Mouse (Mus musculus) cerebellum, postnatal 10 days (tissue): ENCODE results near the gene Cfap97d1.

Experiments
- DNase-seq, 2 experiments: peaks; one replicate each; pipeline ENCODE4 v3.0.0; 2021; ENCODE audit warnings: mixed read lengths in 2 of 2

Cfap97d1 gene

DNA sequence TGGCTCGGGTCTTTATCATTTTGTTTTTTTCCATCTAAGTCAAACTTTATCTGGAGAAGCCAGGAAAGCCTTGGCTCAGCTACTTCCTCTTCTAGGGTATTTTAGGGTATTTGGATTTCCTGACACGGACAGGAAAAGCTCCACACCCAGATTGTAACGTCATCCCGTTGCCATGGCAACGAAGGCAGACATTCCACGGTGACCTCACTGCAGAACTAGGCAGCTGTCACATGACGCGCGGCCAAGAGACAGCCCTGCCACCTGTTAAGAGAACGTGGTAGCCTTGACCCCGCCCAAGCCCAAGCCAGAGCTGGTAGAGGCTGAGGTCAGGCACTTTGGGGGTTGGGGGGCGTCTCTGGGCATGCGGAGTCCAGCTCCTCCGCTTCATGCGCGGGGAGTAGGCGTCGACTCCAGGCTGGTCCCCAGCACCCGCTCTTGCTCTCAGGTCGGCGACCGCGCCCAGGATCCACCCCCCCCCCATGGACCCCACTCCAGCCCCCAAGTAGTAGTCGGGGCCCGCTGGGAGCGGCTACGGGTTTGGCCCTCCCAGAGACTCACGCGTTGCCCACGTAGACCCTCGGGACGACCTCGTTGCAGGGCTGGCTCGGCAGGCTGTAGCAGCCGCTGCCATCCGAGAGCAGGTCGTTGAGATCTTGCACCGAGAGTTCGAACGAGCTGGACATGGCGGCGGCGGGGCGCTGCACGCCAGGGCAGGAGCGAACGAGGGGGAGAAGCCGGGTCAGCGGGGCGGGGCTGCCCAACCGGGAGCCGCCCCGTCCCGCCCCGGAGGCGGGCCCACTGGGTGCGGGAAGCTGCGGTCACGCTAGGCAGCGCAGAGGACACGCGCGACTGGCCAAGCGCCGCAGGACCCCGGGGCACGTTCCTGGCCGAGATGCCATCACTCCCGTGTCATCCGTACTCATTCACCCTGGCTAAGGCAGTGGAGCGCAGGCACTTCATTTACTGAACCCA lies at the start of gene Cfap97d1:
TSS of gene Cfap97d1 (plus strand) at position 226 of the 972 bp plus-strand sequence.
- peak; percentile 97 for DNase-seq

DNA sequence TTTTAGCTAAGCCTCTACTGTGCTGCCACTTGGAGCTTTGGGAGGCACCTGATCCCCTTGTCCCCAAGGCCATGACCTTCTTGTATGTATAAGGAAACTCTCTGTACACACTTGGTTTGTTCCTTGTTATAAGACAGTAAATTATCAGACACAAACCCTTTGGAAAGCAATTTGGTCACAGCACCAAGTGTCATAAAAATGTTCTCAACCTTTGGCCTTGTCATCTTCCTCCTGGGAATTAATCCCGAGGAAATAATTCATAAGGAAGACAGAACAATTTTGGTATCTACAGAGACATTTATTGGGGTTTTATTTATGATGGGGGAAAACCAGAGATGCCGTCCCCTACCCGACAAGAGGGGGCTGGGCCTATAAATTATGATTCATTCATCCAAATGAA lies 48.3 kb upstream of the Cfap97d1 start:
- DNase-seq, result no peak

DNA sequence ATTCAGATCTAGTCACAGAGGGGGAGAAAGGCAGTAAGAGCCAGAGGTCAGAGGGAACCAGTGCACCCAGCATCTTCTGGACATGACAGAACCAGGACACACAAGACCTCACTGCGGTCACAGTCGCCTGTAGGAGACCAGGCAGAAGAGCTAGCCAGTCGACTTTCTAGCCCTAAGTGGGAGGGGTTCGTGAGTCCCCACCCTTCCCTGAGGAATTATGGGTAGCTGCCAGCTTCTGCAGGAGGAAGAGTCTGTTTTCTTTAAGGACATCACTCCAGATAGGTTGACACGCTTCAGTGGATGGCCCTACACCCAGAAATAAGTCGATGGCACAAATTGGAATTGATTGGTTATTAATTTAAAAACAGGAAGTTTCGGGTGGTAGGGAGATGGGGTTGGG lies 47.7 kb upstream of the Cfap97d1 start:
- no peak for DNase-seq

DNA sequence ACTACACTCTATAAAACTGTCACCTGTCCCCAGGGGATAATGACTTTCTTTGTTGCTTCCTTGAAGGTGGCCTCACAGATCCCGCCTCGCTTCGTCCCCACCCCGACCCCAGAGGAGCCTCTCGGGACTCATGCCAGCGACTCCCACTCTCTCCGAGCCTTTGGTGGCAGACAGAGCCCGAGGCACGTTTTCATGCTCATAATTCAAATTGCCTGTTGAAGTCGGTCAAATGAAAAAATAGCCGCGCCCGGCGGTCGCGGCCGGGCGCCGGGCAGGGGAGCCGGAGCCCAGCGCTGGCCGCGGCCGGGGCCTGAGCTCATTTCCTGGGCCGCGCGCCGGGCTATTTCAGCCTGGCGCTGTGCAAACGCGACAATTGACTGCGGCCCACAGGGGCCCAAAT lies 47.0 kb upstream of the Cfap97d1 start:
- peak; percentile 68 for DNase-seq

DNA sequence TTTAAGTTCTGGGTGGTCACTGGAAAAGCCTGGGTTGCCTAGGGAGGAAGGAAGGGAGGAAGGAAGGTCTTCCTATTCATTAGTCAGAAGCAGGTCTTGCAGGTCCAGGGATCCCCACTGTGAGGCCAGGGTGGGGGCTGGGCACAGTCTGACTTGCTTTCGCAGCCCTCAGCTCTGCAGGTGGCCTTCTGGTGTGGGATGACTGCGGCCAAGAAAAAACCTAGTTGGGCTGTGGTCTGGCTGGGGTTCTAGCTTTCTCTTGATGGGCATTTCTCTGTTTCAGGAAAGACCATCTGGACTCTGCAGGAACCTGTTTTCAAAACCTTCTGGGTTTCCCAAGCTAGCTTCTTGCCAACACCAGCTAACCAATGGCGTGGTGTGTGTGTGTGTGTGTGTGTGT lies 41.0 kb upstream of the Cfap97d1 start:
- DNase-seq, result peak; percentile 97 to 98

DNA sequence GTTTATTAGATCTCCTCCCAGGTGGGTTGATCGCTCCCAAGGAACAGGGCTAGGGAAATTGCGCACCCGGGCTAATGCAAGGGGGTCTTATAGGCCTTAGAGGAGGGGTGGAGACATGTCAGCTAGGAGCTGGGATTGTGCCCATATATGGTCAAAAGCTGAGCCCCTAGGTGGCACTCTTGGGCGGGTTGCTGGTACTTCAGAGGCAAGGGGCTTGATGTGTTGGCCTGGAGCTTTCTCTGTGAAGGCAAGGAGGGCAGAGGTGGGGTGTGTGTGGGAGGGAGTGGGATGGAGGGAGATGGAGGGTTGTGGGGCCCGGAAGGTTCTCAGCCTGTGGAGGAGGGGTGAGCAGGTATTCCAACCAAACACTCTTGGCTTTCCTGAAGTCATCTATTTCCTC lies 37.6 kb upstream of the Cfap97d1 start:
- DNase-seq, result peak in 1 of 2 experiments; percentile 42

DNA sequence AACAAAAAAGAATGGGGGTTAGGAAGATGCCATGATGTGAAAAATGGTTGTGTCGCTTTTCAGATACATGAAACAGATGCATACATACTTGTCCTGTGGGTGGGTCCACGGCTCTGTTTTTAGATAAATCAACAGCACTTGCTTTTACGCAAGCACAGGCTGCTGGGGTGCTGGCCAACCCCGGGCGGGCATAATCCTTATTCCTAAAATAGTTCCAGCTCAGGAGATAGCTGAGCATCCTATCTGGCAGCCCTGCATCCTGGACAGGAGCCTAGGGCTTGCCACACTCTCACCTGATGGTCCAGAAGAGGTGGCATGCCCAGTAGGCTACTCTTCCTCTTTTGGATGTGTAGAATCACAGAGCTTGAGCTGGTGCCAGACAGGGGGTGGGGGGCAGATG lies 34.1 kb upstream of the Cfap97d1 start:
- DNase-seq, result peak in 1 of 2 experiments; percentile 36

DNA sequence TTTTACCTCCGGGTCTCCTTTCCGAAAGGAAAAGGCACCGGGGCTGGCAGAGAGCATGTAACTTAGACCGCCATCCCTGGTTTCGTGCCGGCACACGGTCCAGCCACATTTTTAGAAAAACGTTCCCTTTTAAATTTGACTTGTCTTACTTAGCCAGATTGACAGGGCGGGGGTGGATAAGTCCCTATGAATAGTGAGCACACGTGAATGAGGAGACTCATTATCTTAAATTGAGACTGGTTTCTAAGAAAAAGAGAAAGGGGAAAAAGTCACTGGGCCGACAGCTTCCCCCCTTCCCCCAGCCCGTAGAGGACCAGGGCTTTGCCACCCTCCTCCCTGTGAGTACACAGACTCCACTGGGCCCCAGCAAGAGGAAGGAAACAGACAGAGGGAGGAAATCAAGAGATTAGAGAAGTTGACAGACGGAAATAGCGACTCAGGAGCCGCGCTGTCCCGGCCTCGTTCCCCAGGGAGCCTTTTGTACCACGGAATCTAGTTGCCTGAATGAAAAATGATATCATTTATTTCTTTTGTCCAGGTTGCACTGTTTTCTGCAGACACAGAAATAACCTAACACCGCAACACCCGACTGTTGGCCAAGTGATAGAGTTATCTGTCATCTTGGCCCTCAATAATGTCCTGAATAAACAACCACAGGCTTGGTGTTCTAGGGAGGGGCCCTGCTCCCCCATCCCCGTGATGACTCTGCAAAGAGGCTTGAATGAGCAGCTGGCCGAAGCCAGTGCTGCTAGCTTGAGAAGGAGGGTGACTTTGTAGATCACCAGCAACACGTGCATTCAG lies 31.3 kb upstream of the Cfap97d1 start:
- DNase-seq, result no peak

DNA sequence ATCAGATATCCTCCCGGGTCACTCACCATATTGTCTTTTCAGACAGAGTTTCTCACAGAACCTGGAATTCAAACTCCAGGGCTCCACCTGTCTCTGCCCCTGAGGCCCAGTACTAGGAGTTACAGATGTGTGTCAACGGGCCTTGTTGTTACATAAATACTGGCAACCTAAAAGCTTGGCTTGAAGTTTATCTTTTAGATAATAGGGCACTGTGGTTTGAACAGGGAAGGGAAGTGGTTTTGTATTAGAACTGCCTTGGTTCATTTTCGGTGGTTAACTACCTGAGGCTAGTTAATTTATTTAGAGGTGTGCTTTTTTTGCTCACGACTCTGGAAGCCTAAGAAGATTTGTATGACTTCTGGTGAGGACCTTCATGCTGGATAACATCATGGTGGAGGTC lies 30.6 kb upstream of the Cfap97d1 start:
- no peak for DNase-seq

DNA sequence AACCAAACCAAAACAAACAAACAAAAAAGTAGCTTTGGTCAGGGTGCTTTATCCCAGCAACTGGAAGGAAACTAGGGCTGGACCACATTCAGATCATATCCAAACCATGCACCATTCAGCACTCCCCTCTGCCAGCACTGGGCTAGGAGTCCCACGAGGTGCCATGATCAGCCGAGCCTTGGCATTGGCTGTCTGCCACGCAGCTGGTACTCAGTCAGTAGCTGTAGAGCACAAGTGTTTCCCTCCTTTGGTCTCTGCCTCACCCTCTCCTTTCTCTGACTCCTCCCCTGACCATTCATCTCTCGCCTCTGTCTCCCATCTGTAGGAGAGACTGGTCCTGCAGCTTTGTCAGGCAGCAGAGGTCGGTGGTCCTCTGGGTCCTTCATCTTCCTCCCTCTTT lies 26.6 kb upstream of the Cfap97d1 start:
- DNase-seq, result peak in 1 of 2 experiments; percentile 64

DNA sequence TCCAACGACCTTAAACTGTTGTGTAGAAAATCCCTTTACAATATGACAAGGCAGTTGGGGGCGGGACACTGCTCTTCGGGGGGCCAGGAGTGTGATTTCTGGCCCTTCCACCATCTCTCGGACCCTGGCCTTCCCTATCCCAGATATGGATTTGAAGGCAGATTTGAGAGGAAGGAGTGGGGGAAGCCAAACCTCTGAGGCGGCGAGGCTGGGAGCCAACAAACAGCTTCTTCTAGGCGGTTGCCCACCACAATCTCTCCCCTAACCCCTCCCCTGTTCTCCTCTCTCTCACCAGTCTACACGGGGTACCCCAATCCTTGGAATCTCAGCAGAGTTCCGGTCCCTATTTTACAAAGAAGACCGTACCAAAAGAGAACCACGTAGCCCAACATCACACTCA lies 21.0 kb upstream of the Cfap97d1 start:
- peak; percentile 55 to 56 for DNase-seq

DNA sequence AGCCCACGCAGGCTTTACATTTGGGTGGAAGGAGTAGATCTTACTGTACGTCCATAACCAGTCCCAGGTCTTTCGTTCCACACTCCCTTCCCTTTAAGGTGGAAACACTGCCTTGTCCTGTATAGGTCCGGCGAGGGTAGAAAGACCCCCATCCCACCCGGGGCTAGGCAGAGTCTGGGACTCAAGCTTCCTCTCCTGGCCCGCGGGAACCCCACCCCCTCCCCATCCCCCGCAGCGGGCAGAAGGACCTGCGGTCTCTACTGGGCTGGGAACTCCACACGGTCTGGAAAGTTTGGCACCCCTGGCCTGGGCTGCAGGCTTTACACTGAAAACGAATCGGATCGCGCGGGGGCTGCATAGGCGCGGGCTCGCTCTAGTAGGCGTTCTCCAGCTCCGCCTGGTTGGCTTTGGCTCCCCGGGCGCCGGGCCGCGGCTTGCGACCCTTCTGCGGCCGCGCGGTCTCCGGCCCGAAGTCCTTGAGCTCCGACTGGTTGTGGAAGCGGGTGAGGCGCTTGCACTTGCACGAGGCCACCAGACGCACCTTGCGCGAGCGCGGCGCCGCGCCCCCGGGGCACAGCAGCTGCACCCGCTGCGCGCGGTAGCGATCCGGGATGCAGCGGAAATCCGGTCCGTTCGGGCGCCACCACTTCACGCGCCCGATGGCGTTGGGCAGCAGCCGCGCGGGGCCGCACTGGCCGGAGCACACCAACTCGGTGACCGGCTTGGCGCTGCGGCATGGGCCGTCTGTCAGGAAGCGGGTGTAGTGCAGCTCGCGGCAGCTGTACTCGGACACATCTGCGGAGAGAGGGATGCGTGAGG lies 20.4 kb upstream of the Cfap97d1 start:
- peak; percentile 65 to 72 for DNase-seq

DNA sequence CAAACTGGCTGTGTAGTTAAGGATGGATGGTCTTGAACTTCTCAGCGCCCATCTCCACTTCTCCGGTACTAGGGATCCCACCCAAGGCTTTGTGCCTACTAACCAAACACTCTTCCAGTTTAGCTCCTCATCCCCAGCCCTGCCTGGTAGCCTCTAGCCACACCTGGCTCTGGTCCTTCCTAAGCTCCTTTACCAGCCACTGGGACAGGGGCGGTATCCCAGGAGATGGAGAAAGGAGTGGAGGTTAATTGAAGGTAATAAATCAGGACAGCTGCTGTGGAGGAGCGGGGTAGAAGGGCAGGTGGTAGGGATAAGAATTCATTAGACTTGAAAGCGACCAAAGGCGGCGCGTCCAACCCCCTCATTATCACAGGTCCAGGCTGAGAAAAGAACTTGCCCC lies 19.4 kb upstream of the Cfap97d1 start:
- no peak for DNase-seq

DNA sequence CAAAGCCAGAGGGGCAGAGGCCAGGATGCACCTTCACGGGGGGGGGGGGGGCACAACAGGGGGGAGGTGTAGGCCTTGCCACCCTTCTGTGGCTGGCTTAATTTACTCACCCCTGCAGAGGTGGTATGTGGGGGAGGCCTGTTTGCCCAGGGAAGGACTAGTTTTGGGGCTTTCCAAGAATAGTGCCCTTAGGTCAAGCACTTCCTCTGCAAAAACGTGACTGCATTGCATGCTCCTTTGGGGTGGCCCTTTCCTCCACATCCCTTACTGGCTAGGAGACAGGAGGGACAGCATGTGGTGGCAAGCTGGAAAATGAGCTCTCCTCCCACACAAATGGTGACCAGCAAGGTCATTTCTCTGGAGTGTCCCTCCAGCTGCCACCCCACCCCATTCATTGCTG lies 18.5 kb upstream of the Cfap97d1 start:
- no peak for DNase-seq

DNA sequence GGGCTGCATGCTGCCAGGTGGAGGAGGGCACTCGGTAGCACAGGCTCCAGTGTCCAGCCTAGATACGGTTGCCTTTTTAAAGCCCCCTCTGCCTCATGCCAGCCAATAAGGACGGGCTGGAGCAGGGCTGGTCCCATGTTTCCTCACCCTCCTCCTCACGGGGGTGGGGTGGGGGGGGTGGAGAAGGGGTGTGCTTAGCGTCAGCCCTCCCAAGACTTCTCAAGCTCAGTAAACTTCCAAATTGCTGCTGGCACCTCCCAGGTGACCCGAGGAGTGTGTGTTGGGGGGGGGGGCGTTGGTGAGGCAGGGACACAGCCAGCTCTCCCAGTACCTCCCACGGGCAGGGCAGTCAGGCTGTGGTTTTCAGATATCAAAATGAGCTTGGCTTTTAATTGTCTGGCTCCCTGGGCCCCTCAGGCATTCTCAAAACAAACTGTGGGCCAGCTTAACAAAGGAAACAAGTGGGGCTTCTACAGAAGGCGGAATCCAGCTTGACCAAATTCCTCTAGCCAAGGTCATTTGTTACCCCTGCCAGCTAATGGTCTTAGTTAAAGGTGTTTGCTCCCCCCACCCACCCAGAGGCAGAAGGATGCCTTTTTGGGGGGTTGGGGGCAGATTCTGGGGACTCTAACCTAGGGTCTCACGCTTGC lies 17.0 kb upstream of the Cfap97d1 start, which contains the start of gene Sost:
TSS of gene Sost (minus strand) at position 51 of the 650 bp plus-strand sequence.
- no peak for DNase-seq

DNA sequence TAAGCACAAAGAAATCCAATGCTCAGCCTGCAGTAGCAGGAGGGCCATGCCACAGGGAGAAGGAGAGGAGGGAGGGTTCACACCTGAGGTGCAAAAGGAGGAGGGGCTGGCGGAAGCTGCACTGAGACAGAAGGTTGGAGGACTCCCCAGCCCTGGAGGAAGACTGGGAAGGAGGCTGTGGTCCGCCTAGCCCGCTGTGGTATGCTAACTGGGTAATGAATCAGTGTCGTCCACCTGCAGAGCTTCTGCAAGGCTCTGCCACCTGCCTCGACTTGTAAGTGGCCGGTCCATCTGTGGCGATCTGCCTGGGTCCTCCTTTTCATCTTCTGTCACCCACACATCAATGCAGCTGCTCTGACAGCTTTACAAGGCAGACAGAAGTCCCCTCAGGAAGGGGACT lies 15.8 kb upstream of the Cfap97d1 start:
- peak in 1 of 2 experiments; percentile 42 for DNase-seq

DNA sequence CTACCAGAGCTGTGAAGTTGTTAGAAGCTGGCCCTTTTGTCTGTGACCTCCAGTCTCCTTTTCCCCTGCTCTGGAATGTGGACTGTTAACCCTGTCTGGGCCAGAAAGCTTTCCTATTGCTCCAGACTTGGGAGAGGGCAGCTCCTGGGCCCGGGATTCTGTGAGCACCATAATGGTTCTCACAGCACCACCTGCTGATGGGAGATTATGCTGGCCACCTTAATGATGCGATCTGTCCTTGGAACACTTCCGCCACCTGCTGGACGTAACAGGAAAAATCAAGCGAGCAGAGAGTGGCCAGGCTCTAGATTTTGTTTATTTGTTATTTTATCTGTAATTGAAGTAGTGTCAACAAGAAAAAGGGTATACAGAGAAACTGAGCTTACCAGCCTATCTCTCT lies 15.3 kb upstream of the Cfap97d1 start:
- DNase-seq, result peak; percentile 93 to 95

DNA sequence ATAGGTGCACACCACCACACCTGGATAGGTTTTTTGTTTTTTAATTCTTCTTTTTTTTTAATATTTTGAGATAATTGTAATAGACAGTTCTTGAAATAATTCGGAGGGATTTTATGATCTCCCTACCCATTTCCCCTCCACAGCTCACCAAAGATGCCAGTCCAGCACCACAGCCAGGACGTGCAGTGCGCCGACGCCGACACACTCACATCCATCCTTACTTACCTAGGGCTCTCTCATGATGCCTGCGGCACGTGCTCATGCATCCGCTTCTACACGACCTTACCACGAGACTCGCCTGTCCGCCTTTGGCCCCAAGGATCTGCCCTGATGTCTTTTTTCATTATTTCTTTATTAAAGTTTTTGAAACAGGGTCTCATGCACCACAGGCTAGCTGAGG lies 14.2 kb upstream of the Cfap97d1 start:
- no peak for DNase-seq

DNA sequence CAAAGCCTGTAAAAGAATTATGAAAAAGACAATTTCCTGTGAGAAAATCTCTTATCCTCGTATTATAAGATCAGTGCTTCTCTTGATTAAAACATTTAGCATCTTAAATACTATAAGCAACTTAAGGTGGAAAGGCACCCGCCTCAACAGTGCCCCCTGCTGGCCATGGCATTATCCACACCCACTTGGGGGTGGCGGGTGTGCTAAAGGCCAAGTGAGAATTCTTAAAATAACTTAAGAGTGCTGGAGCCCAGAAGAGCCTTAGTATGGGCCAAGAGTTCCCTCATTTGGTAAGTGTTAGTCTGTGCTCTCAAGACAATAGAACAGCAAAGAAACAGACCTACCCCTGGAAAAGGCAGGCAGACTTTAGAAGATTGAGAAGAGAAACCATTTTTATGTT lies 12.7 kb upstream of the Cfap97d1 start:
- no peak for DNase-seq

DNA sequence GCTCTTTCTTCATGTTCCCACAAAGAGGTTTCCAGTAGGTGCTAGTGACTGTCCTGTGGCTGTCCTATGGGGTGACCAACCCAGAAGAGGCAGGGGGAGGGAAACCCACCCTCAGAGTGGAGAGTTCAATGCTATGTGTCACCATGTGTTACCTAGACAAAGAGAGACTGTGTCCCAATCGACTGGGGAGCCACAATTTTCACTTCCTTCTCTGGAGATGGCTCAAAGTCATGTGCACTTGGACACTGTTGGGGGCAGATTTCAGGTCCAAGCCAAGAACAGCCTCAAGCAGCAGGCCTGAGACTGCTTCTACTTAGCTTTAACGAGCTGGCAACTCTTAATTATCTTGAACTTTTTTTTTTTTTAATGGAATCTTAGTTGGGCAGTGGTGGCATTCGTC lies 12.0 kb upstream of the Cfap97d1 start:
- DNase-seq, result no peak

DNA sequence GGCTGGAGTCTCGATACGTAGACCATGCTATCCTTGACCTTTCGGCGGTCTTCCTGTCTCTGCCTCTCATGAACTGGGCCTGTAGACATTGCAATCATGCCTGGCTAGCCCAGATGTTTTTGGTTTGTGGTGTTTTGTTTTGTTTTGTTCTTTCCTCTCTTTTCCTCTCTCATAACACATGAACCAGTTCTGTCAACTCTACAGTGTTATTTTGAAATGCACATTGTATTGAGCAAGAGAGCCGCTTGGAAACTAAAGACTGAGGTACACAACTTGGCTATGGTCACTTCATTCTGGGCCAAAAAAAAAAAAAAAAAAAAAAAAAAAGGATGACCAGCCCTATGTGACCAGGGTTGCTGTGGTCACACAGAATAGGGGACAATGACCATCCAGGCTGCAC lies 11.4 kb upstream of the Cfap97d1 start:
- no peak for DNase-seq

DNA sequence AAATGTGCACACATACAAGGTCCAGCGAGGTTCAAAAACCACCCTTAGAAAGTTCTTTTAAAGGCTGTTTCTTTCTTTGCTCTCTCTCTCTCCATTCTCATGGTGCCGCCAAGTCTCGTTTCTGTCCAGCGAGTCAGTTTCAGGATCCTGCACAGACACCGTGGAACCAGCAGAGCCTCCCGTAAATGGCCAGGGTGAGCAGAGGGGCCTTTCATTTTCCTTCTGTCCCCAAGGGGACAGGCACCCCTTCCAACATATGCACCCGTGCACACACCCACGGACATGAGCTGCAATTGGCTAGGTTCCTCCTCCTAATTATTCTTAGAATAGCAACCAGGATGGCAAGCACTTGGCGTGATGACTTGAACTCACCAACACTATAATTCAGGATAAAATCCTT lies 10.6 kb upstream of the Cfap97d1 start:
- DNase-seq, result no peak
